Mouse (Mus musculus) megakaryocyte, adult 5-6 weeks (primary cell): ENCODE measurements around the gene Serinc3. TPM values are rescaled to one million over a fixed set of nuclear protein-coding genes. Genes with fewer than 3 reads are reported as not detected.

Source experiments
- ATAC-seq: 2 replicates; pipeline ENCODE4 v1.8.0; 2016; ENCODE audit warnings: mild to moderate bottlenecking, inconsistent platforms; ENCODE audit not compliant: poor library complexity, severe bottlenecking
- total RNA-seq, 2 experiments: library from RNA; stranded (forward) in 1 of 2; stranded (reverse) in 1 of 2; fragments of 153-499, 151-499 nt in 1 of 2; fragments of 221-1000, 200-1000 nt in 1 of 2; gene quantifications; 2 replicates each; pipeline versions ENCODE4 v1.2.3 to v1.2.4; 2015 to 2017

Gene Serinc3
- total RNA-seq, 2 experiments from 2014 or later: 623 to 809 TPM

DNA sequence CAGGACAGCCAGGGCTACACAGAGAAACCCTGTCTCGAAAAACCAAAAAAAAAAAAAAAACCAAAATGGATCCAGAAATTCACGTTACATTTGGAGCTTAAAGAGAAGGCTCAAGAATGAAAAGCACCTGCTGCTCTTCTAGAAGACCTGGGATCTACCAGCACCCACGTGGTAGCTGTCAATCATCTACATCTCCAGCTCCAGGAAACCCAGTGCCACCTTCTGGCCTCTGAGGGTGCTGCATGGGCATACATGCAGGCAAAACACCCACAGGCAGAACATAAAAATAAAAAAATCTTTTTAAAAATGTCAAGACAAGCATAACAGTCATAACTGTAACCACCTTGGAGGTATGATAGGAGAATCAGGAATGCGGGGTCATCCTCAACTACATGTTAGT, 47.3 kb downstream of the Serinc3 start:
- ATAC-seq: peak; percentile 51

DNA sequence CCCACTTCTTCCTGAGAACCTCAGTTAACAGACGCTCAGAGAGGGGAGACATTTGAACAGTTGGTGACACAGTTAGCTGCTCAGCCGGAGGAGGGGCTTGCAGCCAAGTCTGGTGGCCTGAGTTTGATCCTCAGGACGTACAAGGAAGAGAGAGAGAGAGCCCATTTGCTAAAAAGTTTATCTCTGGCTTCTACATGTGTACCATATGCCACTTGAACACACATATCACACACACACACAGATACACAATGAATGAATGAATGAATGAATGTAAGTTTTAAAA, 48.1 kb downstream of the Serinc3 start:
- no peak for ATAC-seq

DNA sequence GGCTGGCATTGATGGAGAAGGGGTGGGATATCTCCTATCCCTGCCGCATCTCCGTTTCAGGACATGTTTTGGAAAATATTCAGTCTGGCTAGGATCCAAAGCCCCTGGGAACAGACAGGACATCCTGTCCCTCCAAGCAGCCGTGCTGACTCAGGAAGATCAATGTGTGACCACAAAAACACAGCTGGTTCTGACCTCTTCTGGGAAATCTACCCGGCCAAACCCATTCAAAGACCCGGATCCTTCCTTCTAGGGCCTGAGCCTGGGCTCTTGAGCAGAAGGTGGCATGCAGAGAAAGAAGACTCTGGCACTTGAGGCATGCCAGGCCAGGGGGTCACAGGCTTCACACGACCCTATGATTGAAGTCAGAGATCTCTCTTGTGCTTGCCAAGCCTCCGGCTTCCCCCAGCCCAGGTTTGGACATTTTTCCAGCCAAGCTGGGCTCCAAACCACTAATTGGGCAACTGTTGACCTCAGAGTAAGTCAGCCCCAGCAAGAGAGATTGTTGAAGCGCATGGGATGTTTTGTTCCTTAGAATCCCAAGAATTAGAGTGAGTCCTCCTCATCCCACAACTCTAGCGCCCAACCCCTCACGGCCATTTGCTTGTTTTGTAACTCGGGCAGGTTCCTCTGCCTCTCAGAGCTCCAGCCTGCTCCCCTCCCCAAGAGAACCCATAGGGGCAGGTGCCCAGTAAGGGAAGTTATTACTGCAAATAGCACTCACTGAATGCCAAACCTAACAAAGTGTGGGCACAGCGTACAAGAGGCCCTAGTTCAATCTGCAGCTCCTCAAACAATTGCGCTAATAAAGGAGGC, 48.7 kb downstream of the Serinc3 start:
- no peak for ATAC-seq

DNA sequence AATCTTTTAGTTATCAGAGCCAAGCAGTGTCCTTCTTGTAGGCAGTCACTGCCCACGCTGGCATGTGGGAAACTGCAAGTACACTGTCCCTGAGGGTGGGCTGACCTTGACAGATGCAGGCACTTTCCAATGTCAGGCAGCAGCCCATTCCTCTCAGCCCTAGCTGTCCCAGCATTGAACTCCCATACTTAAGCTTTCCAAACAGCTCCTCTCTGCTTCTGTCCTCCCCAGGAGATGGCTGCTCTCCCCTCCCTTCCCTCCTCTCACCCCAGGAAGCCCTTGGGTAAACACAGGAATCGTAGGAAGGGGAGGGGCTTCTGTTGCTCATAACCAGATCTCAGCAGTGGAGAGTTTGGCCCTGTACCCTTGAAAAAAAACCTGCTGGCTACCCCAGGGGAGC, 49.8 kb downstream of the Serinc3 start:
- no peak for ATAC-seq

DNA sequence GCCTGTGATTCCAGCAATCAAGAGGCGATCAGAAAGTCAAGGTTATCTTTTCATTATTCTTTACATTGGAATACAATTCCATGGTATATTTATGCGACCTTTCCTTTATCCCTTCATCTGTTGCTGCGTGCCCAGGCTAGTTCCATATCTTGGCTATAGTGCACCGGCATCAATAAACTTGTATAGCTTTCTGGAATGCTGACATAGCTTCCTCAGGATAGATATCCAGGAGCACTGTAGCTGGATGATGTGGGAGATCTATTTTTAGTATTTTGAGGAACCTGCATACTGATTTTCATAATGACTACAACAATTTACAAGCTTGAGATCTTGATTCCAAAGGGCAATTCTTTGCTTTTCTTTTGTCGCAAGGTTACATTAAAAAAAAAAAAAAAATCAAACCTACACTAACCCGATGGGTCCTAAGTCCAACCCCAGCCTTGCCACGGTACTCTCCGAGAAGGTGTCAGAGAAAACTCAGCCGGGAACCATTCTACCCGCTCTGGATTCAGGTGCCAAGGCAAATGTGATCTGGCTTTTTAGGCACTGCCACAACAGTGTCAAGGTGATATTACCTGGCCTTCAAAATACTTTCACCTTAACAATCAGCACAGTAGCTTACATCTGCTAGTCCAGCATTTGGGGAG, 51.2 kb downstream of the Serinc3 start:
- ATAC-seq: no peak

DNA sequence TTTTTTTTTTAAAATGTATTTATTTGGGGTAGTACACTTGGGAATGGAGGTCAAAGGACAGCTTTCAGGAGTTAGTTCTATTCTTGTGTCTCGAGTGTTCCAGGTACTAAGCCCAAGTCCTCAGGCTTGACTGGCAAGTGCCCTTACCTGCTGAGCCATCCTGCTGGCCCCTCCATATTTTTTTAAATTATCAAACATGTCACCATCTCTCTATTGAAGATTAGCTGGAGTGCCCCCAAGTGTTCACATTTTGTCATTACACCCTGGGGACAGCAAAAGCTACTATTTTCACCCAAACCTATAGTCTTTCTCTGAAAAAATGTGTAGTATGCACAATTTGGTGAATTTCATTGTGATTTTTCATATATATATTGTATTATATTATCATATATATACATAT, 52.8 kb downstream of the Serinc3 start:
- ATAC-seq: peak; percentile 21; the same call in 1 of the 2 replicates

DNA sequence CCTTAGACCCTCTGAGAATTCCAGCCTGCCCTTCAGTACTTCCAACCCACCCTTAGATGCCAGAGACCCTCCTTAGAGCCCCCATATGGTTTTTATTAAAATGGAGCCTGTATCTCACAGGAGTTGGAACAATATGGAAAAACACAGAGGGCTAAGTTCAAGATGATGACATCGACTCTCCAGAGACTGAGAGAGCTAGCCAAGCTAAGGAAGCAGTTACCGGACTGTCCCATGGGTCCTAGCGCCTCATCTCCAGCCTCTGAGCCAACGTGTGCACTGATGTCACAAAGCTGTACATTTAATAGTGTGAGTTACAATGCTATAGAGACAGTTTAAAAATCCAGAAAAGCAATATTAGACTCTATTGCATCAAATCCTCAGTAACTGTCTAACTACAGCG, 53.9 kb downstream of the Serinc3 start:
- no peak for ATAC-seq

DNA sequence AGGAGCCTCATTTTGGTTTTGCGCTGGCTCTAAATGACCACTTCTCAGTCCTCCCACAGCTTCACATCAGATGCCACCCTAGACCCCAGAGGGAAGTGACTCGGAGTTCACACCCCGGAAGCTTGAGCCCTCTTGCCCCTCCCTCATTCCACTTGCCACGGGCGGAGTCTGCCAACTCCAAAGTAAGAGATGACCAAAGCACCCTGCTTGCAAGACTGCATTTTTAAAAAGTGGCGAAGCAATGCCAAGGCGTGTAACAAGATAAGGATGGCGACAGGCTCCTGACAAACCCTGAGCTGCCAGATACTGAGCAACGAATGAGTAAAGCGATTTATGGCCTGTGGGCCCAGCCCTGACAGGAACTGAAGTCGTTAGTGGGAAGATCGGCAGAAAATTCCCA, 54.7 kb downstream of the Serinc3 start:
- peak; percentile 85 for ATAC-seq

DNA sequence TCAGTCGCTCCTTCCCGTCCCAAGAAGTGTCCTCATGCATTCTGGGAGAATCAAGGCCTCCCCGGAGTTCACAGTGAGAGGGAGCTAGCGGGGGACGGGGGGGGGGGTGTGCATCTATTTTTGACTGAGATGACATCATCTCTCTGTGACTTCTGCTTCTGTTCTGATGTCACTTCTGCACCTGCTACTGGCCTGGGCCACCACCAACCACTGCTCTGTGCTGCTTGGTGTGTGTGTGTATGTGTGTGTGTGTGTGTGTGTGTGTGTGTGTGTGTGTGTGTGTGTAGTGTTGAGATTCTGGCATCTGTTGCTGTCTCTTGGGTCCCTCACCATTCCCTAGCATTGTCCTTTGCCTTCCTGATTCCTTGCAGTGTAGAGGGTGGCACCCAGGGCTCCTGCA, 57.4 kb downstream of the Serinc3 start:
- ATAC-seq: peak; percentile 24; the same call in 1 of the 2 replicates

DNA sequence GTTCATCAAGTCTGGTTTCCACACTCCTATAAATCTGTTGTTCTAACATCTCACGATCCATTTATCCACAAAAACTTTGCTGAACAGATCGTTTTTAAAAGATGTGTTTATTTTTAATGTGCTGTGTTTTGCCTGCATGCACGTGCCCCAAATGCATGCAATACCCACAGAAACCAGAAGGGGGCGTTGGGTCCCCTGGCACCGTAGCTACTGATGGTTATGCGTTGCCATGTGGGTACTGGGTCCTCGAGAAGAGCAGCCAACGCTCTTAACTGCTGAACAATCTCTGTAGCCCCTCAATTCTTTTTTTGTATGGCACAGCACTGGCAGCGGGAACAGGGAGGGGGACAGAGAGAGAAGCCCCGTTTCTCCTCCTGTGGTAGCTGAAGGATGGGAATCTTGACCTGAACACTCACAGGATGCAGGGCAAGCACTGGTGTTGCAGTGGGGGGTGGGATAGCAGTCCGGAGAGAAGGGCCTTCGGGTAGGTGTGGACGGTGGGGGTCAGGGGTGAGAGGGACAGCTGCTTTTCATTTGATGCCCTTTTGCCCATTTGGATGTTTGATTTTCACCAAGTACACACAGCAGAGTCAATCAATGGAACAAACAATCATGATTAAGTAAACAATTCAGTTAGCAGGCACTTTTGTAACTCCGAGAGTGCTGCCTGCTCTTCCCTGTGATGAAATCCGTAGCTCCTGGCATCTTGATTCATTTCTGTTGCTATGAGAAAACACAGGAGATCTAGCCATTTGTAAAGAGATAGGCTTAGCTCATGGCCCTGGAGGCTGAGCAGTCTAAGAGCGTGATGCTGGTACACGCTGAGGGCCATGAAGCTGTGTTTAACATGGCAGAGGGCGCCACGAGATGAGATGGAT, 58.3 kb downstream of the Serinc3 start:
- ATAC-seq: peak; percentile 37; the same call in 1 of the 2 replicates

DNA sequence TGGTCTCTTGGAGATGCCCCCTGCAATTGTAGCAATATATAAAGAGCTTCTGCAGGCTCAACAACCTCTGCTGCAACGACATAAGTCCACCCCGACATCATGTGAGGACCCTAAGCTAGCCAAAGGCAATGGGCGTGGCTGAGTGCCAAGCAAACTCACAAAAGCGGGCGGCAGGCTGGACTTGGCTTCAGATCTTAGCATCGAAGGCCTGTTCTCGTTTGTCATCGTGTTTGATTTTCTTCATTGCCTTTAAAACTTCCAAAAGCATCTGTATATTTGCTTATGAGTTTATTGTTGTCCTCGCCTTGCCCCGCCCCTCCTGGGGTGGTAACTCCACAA, 60.9 kb downstream of the Serinc3 start:
- ATAC-seq: no peak

DNA sequence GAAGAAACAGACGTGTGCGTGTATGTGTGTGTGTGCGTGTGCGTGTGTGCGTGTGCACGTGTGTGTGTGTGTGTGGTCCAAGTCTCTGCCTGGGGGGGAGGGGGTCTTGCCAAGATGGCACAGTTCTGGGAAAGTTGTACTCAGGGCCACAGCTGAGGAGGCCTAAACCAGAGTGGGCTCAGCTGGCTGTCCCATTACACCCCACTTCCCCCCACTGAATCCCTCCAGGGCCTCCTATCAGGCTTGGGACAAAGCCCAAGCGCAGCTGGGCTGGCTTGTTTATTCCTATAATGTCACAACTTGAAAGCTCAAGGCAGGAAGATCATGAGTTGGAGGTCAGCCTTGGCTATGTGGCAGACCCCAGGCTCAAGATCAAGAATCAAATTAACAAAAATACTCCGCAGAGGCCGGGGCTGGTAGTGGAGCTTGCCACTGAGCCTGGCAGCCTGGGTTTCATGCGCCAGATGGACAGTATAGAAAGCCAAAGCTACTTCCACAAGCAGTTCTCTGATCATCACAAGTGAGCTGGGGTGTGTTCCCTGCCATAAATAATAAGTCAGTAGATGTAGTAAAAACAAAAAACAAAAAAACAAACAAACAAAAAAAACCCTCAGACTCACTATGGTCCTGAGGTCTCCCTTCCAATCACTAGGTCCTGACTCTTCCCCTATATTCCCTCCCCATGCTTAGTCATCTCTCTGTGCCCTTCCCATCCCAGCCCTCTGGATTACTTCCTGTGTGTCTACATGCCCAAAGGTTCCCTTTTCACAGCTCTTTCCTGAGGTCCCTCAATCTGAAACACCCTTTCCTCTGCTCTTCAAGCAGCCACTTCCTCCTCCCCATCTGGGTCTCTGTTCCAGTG, 61.5 kb downstream of the Serinc3 start:
- ATAC-seq: peak; percentile 47

DNA sequence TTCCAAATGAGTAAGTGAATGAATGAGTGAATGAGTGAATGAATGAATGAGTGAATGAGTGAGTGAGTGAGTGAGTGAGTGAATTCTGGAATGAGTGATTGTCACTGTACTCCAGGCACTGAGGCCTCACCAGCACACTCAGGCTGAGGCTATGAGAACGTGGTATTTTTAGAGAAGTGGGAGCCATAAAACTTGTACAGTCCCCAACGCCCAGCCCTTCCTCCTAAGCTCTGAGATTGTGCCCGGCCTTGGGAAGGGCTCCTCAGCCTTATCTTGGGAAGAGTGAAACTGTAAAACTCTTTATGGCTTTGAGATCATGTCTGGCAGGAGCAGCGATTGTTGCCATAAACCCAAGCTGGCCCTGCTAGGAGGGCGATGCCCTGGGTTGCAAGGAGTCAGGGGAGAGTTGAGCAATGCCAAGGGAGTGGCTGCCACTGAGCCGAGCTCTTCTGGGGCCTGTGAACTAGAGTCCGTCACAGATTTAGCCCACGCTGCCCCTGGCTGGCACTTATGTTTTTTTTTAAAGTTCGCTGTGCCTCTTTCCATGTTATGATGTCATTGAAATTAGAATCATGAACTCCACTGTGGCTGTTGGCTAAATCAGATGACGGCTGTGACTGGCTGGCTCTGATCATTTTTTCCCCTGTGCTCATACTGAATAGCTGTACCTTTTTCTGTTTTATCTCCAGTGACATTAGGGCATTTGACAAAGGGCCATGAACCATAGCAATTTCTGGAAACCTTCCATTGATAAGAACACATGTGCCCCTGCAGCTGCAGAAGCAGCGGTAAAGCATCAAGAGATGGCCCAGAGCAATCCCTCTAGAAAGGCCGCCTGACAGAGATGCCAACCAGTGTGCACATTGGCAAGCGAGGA, 64.6 kb downstream of the Serinc3 start:
- ATAC-seq: peak; percentile 92

DNA sequence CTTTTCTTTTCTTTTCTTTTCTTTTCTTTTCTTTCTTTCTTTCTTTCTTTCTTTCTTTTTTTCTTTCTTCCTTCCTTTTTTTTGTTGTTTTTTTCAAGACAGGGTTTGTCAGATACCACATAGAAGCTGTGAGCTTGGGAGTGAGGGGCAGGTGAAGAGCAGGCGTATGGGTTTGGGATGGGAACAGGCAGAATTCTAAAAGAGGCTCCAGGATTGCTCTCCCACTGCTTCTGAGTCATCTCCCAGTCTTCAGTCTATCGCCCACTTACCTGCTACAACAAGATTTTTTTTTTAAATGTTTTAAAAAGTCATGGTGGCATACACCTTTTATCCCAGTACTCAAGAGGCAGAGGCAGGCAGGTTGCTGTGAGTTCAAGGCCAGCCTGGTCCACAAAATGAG, 66.9 kb downstream of the Serinc3 start:
- no peak for ATAC-seq

DNA sequence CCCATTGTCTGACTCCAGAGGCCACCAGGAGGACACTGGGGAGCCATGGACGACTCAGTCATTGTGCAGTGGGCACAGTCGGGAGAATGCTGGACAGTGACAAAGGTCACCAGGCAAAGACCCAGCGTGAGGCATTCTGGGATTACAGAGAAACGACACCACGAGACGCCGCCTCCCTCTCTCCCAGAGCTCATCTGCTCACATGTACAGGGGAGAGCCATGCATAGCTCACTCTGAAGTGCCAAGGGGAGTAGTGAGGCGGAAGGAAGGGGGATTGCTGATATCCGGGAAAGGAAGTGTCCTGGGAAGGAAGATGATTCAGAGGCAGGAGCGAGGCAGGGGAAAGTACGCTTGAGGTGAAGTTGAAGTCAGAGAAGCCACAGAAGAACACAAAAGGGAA, 69.7 kb downstream of the Serinc3 start:
- ATAC-seq: peak; percentile 9; the same call in 1 of the 2 replicates

DNA sequence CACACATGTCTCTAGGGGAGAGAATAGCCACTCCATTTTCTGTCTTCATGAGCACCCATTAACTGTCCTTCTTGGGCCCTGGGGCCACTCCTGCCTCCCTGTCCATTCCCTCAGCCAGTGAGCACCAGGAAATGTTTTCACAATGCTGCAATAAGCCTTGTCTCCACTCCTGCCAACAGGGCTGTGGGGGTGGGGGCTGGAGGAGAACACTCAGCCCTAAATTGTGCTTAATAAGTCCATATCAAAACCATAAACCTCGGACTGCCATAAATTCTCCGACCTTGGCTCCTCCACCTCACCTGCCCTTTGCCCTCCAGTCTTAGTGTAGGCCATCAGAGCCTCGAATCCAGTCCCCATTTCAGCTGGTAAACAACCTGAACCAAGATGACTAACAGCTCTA, 70.6 kb downstream of the Serinc3 start:
- ATAC-seq: no peak
